Mouse (Mus musculus) olfactory bulb, adult 2 months (tissue): ENCODE data around the gene Kcnk4.

Source experiments
- CTCF ChIP-seq: fragments of 200-500 bp; IDR thresholded peaks from 2 replicates; pipeline ENCODE4 v1.5.1; 2012; ENCODE audit warnings: low read depth, mild to moderate bottlenecking, low read length, moderate library complexity; ENCODE audit not compliant: insufficient read depth
- POLR2A ChIP-seq: fragments of 200-500 bp; IDR thresholded peaks from 2 replicates; pipeline ENCODE4 v1.6.1; 2012; ENCODE audit warnings: mild to moderate bottlenecking, low read depth, low read length, moderate library complexity; ENCODE audit not compliant: insufficient read depth

DNA sequence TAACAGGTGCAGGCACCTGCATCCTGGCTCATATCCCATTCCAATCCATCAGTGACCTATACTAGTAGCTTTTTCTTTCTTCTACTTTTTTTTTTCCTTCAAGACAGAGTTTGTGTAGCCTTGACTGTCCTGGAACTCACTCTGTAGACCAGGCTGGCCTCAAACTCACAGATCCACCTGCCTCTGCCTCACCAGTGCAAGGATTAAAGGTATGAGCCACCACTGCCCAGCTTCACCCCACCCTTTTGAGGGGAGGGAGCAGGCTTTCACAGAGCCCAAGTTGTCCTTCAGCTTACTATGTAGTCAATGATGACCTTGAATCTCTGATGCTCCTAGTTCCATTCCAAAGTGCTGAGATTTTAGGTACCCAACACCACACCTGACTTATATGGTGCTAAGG is 14.9 kb downstream of the Kcnk4 start:
- TF ChIP-seq CTCF: no peak
- TF ChIP-seq POLR2A: no peak
